Mouse (Mus musculus) midbrain, embryonic 12.5 days (tissue): ENCODE measurements at regions not wholly inside any gene's neighbourhood (a gene's known extent, or its start where the extent isn't known, plus 50 kb on each side); places are given as distances from the start of the nearest gene placed in this dataset.
"Not testable (repeated sequence)": the region's sequence is repeated elsewhere in the genome, so short reads cannot be mapped to it uniquely, and the experiment has no call there.

Source experiments
- ATAC-seq: fragments of 200-750 bp; cut with Nextera tagmentation; 2 replicates; pipeline ENCODE4 v1.8.0; 2017; ENCODE audit warnings: low read depth, moderate TSS enrichment, moderate library complexity; ENCODE audit not compliant: low FRiP score
- H3K27ac ChIP-seq: fragments of 300-500 bp; sonication (generic); replicated peaks from 2 replicates; pipeline ENCODE4 v1.5.1; 2016; ENCODE audit warnings: mild to moderate bottlenecking
- H3K27me3 ChIP-seq: fragments of 300-500 bp; sonication (generic); 2 replicates; pipeline ENCODE4 v1.6.1; 2016; ENCODE audit warnings: mild to moderate bottlenecking
- H3K36me3 ChIP-seq: fragments of 300-500 bp; sonication (generic); 2 replicates; pipeline ENCODE4 v1.6.1; 2016
- H3K4me1 ChIP-seq: fragments of 300-500 bp; sonication (generic); 2 replicates; pipeline ENCODE4 v1.6.1; 2016
- H3K4me2 ChIP-seq: fragments of 300-500 bp; sonication (generic); replicated peaks from 2 replicates; pipeline ENCODE4 v1.6.1; 2016; ENCODE audit warnings: mild to moderate bottlenecking, moderate library complexity
- H3K4me3 ChIP-seq: fragments of 300-500 bp; sonication (generic); 2 replicates; pipeline ENCODE4 v1.5.1; 2016; ENCODE audit warnings: mild to moderate bottlenecking
- H3K9ac ChIP-seq: fragments of 300-500 bp; sonication (generic); replicated peaks from 2 replicates; pipeline ENCODE4 v1.6.1; 2016; ENCODE audit warnings: mild to moderate bottlenecking, moderate library complexity
- H3K9me3 ChIP-seq: fragments of 300-500 bp; sonication (generic); 2 replicates; pipeline ENCODE4 v1.6.1; 2016; ENCODE audit warnings: mild to moderate bottlenecking
- WGBS: fragments of 180-500 bp; shearing (Covaris S2); methylation state at CpG from one replicate; pipeline ENCODE4 v1.1.7; 2016; 5-methylcytosine and 5-hydroxymethylcytosine counted together

DNA sequence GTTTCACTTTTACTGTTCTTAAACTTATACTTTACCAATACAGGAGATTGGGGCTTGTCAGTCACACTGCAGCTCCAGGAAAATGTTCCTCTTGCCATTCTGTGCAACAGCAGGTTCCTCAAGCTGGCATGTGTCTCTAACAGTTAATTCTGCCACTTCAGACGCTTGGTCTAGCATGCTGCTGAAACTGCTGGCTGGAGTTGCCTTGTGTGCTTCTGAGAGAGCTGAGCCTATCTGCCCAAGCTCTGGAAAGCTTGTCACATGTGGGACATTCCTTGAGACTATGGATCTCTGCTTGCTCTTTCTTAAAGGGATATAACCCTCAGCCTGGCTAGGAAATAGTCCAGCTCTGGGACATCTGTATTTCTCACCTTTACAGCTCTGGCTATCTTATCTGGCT is 138.9 kb upstream of the 1700008P02Rik start:
- Histone ChIP-seq H3K4me3 (no peak overlapping the region), H3K36me3 (no peaks in the 10 kb centered on the region), H3K9me3 (no peaks in the 10 kb centered on the region), H3K27ac (no peak overlapping the region), H3K4me1 (no peaks in the 10 kb centered on the region), H3K4me2 (no peak overlapping the region), H3K27me3 (no peaks in the 10 kb centered on the region), H3K9ac (no peak overlapping the region)
- 79% methylated on average over 1 of the region's 1 CpGs for WGBS
- ATAC-seq, result no peak

GRCm38 (mm10) chr3:6757562-6757961 is 137.3 kb upstream of the 1700008P02Rik start:
- H3K4me1 ChIP-seq, result no peaks in the 10 kb centered on the region
- no peak overlapping the region for H3K4me3 ChIP-seq
- ATAC-seq, result no peak

DNA sequence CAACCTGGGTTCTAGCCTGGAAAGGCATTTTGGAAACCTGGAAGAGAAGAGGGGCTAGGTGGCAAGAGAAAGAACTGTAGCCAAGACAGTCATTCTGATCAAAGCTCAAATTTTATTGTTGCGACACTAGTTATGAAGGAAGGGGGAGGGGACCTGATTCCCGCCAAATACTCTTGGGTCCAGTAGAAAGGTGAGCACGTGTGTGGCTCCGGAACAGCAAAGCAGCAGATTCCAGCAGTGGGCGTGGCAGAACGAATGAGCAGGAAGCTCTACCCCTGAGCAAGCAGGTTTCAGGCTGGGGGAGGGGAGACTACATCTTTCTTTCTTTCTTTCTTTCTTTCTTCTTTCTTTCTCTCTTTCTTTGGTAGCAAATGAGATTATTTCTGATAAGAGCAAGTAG is 130.5 kb upstream of the 1700008P02Rik start:
- not testable (repeated sequence) for ATAC-seq, H3K4me1 ChIP-seq, H3K9ac ChIP-seq, H3K36me3 ChIP-seq, H3K4me3 ChIP-seq, H3K4me2 ChIP-seq, H3K9me3 ChIP-seq, H3K27me3 ChIP-seq, H3K27ac ChIP-seq
- 82% methylated on average over 6 of the region's 6 CpGs for WGBS

More at GRCm38 (mm10) chr3:6757562-6757961, 137.3 kb upstream of the 1700008P02Rik start:
- H3K9ac ChIP-seq, result no peak overlapping the region
- no peaks in the 10 kb centered on the region for H3K27me3 ChIP-seq
- no peak overlapping the region for H3K27ac ChIP-seq
- no peak overlapping the region for H3K4me2 ChIP-seq
- H3K36me3 ChIP-seq, result no peaks in the 10 kb centered on the region
- no peaks in the 10 kb centered on the region for H3K9me3 ChIP-seq

GRCm38 (mm10) chr3:6731372-6732297 is 111.4 kb upstream of the 1700008P02Rik start:
- WGBS, result 38% methylated on average over 5 of the region's 5 CpGs
- Histone ChIP-seq H3K27me3 (no peaks in the 10 kb centered on the region), H3K27ac (peak overlapping the region; percentile 54), H3K36me3 (no peaks in the 10 kb centered on the region), H3K9ac (no peak overlapping the region), H3K9me3 (no peaks in the 10 kb centered on the region), H3K4me2 (no peak overlapping the region), H3K4me1 (no peaks in the 10 kb centered on the region), H3K4me3 (no peak overlapping the region)
- peak; percentile 92 for ATAC-seq

DNA sequence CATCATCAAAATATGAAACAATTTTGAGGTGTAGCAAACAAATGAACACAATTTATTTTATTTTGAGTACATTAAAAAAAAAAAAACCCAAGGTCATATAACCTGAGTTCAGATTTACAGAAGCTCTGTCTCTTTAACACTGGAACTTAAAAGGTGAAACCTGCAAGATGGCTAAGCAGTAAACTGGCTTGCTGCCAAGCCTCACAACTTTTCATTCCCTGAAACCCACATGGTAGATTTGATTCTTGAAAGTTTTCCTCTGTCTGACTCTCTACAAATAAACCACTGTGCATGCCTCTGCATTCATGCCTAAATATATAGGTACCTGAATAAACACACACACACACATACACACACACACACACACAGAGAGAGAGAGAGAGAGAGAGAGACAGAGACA is 109.8 kb upstream of the 1700008P02Rik start:
- H3K9ac ChIP-seq, result no peak overlapping the region

DNA sequence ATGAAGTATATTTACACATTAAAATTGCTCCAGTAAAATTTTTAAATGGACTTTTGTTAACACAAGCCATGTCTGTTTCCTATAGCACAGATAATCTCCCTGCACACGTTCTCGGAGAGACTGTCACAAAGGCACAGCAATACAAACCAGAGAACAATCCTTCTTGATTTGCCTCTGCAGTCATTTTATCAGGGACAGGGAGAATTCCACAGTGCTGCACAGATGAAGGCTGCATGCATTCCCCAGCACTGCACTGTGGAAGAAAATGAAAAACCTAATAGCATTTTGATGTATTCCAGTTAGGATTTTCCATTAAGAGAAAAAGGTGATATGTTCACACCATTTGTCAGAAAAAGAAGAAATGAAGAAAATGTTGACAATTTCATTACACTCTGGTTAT is 63.4 kb upstream of the 1700008P02Rik start:
- ATAC-seq, result peak; percentile 58; the same call in 1 of the 2 replicates

More for the DNA sequence above, 109.8 kb upstream of the 1700008P02Rik start:
- Histone ChIP-seq H3K4me3 (no peak overlapping the region), H3K27ac (no peak overlapping the region), H3K4me2 (no peak overlapping the region), H3K27me3 (no peaks in the 10 kb centered on the region), H3K9me3 (no peaks in the 10 kb centered on the region), H3K36me3 (no peaks in the 10 kb centered on the region), H3K4me1 (no peaks in the 10 kb centered on the region)
- ATAC-seq, result no peak

GRCm38 (mm10) chr3:6681411-6681810 is 61.2 kb upstream of the 1700008P02Rik start:
- no peak overlapping the region for H3K4me2 ChIP-seq
- 82% methylated on average over 2 of the region's 2 CpGs for WGBS
- H3K4me3 ChIP-seq, result no peak overlapping the region
- ATAC-seq, result no peak
- H3K27ac ChIP-seq, result no peak overlapping the region
- no peaks in the 10 kb centered on the region for H3K9me3 ChIP-seq
- H3K4me1 ChIP-seq, result no peaks in the 10 kb centered on the region
- H3K27me3 ChIP-seq, result no peaks in the 10 kb centered on the region
- no peaks in the 10 kb centered on the region for H3K36me3 ChIP-seq
- H3K9ac ChIP-seq, result no peak overlapping the region

More for the DNA sequence above, 63.4 kb upstream of the 1700008P02Rik start:
- Histone ChIP-seq H3K9me3 (no peaks in the 10 kb centered on the region), H3K4me2 (no peak overlapping the region), H3K9ac (no peak overlapping the region), H3K4me3 (no peak overlapping the region), H3K36me3 (no peaks in the 10 kb centered on the region), H3K27ac (no peak overlapping the region), H3K27me3 (no peaks in the 10 kb centered on the region), H3K4me1 (no peaks in the 10 kb centered on the region)
- 43% methylated on average over 2 of the region's 2 CpGs for WGBS

GRCm38 (mm10) chr3:6676382-6676781 is 56.1 kb upstream of the 1700008P02Rik start:
- H3K27ac ChIP-seq, result no peak overlapping the region

GRCm38 (mm10) chr3:6675354-6675753 is 55.1 kb upstream of the 1700008P02Rik start:
- no peak overlapping the region for H3K4me2 ChIP-seq
- 71% methylated on average over 3 of the region's 3 CpGs for WGBS
- no peak overlapping the region for H3K27ac ChIP-seq
- ATAC-seq, result 0 out of 2 replicates have a peak, but pooled peaks have one; percentile 58
- no peak overlapping the region for H3K9ac ChIP-seq
- H3K9me3 ChIP-seq, result no peaks in the 10 kb centered on the region
- no peak overlapping the region for H3K4me3 ChIP-seq
- H3K4me1 ChIP-seq, result no peaks in the 10 kb centered on the region
- no peaks in the 10 kb centered on the region for H3K36me3 ChIP-seq
- no peaks in the 10 kb centered on the region for H3K27me3 ChIP-seq

More at GRCm38 (mm10) chr3:6676382-6676781, 56.1 kb upstream of the 1700008P02Rik start:
- H3K4me1 ChIP-seq, result no peaks in the 10 kb centered on the region
- no peaks in the 10 kb centered on the region for H3K9me3 ChIP-seq
- H3K4me2 ChIP-seq, result no peak overlapping the region
- no peaks in the 10 kb centered on the region for H3K27me3 ChIP-seq
- H3K9ac ChIP-seq, result no peak overlapping the region
- no peak overlapping the region for H3K4me3 ChIP-seq
- ATAC-seq, result no peak; the same call in 1 of the 2 replicates
- H3K36me3 ChIP-seq, result no peaks in the 10 kb centered on the region
- WGBS, result 91% methylated on average over 4 of the region's 4 CpGs
